Mouse (Mus musculus): ENCODE results near the gene Mpc2. TPM values are rescaled to one million over a fixed set of nuclear protein-coding genes. Genes with fewer than 3 reads are reported as not detected.
A peak's percentile ranks its signal among the peaks of the same experiment; 100 is the strongest.

The Mpc2 gene
- total RNA-seq, 1 experiment from 2014 or later, result 194 TPM

DNA sequence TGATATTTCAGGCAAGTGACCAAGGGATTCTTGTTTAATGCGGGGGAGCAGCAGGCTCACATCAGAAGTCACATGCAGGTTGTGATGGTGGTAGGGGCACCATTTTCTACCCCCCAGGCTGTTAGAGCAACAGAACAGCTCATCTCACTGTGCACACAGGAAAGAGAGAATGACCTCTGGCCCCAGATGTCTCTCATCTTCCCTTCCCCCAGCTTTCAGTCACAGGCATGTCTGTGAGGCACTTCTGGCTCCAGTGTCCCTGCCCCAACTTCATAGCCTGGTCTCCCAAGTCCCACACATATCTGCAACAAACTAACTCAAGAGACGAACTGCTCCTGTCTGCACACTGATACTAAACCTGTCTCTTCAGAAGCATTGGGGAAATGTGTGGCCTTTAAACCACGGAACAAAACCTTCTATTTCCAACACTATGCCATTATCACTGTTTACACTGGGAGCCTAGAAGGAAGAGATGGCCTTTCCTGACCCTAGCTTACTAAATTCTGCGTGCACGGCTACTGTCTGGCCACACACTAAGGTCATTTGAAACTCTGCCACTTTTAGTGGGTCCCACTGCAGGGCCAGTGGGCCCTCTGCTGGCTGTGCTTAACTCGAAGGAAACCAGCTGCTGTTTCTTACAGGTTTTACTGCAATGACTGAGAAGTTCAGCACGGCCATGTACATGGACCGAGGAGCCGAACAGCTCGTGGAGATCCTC lies 43.0 kb downstream of the Mpc2 start:
- peak; percentile 50 for DNase-seq

DNA sequence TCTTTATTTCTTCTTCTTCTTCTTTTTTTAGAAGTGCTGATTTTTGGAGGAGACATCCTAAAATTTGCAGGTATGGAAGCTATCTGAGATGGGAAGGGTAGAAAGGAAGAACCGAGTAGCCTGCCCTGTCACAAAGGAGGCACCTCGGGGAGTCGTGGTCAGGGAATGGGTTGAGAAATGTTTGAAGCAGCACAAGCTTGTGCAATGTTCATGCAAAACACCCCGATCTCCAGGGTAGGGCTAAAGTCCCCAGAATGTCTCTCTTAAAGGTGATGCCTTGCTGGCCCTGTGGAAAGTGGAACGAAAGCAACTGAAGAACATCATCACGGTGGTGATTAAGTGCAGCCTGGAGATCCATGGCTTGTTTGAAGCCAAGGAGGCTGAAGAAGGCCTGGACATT lies 45.9 kb downstream of the Mpc2 start:
- DNase-seq, result no peak

GRCm38 (mm10) chr1:165510161-165510560 lies 49.7 kb downstream of the Mpc2 start:
- DNase-seq, result peak; percentile 37

DNA sequence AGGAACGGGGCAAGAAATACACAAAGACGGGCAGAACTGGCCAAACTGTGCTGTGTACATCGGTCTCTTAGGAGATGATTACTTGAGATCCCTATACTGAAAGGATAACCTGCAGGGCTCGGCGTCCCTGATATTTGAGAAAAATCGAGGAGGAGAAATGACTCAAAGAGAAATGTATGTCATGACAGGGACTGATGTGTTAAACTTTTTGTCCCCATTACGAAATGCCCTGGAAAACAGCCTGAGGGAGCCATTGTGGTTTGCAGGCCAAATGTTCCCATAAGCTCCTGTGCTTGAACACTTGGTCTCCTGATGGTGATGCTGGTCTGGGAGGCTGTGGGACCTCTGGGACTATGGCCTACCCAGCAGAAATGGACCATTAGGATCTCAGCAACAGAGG lies 60.3 kb downstream of the Mpc2 start:
- no peak for DNase-seq

Other genes starting within 250 kb of the Mpc2 start
- 39.8 and 54.2 TPM in 2 replicates for gene Tiprl, start 223.6 kb upstream of the Mpc2 start, total RNA-seq (2021)
- 1.00 and 1.3 TPM in 2 replicates for gene Gpr161, start 164.8 kb upstream of the Mpc2 start, total RNA-seq (2021)
- 33.2 and 35.2 TPM in 2 replicates for gene Dcaf6, start 162 bp upstream of the Mpc2 start, total RNA-seq (2021)
- 0.62 and 0.70 TPM in 2 replicates for gene Adcy10, start 24.5 kb downstream of the Mpc2 start, total RNA-seq (2021)
- 23.9 and 27.4 TPM in 2 replicates for gene Mpzl1, start 173.9 kb downstream of the Mpc2 start, total RNA-seq (2021)
- gene Rcsd1, start 249.1 kb downstream of the Mpc2 start, total RNA-seq (2021), result 16.1 and 19.1 TPM in 2 replicates

Data from adrenal gland, postnatal 25 days (tissue).